Comparison of ENCODE assay signal across 21 mouse cellular contexts in genomic region chr5:132131948-132132347, GRCm38 (mm10).
DNase-seq lines count a peak whose midpoint lies in the region; ATAC-seq lines count a peak whose summit lies in the region.
"Had no signal": no experiment of that assay in that cellular context is flagged by ENCODE, and none has a peak within 500 bp of the region (broad histone marks: within the 10 kb centered on the region; RNA-seq: fewer than 3 reads in every experiment).

No protein-coding gene starts in this region.

- no peak overlapping the region for H3K27ac ChIP-seq in midbrain, embryonic 11.5 days (ENCODE audit: low read depth, low read length)
- H3K27ac ChIP-seq: embryonic facial prominence, embryonic 12.5 days; limb, embryonic 12.5 days; liver, embryonic 12.5 days; midbrain, embryonic 12.5 days; neural tube, embryonic 15.5 days; stomach, postnatal 0 days had no signal

- no peaks in the 10 kb centered on the region for H3K27me3 ChIP-seq in midbrain, embryonic 11.5 days (ENCODE audit: control insufficient read depth, insufficient read depth, low read length)
- H3K27me3 ChIP-seq: embryonic facial prominence, embryonic 12.5 days; limb, embryonic 12.5 days; liver, embryonic 12.5 days; midbrain, embryonic 12.5 days; neural tube, embryonic 15.5 days had no signal

- H3K4me2 ChIP-seq in midbrain, embryonic 11.5 days: no peak overlapping the region
- H3K4me2 ChIP-seq: embryonic facial prominence, embryonic 12.5 days; limb, embryonic 12.5 days; liver, embryonic 12.5 days; midbrain, embryonic 12.5 days; neural tube, embryonic 15.5 days had no signal

- H3K4me3 ChIP-seq in midbrain, embryonic 11.5 days (ENCODE audit: low read depth, low read length): no peak overlapping the region
- H3K4me3 ChIP-seq: embryonic facial prominence, embryonic 12.5 days; limb, embryonic 12.5 days; liver, embryonic 12.5 days; midbrain, embryonic 12.5 days; neural tube, embryonic 15.5 days had no signal

- no peak for ATAC-seq in midbrain, embryonic 11.5 days (ENCODE audit: low FRiP score)
- ATAC-seq: hindbrain, embryonic 16.5 days; intestine, embryonic 16.5 days; liver, embryonic 12.5 days had no signal

- no peaks in the 10 kb centered on the region for H3K36me3 ChIP-seq in midbrain, embryonic 11.5 days (ENCODE audit: control insufficient read depth, insufficient read depth, low read length)
- H3K36me3 ChIP-seq: embryonic facial prominence, embryonic 12.5 days; limb, embryonic 12.5 days; liver, embryonic 12.5 days; midbrain, embryonic 12.5 days; neural tube, embryonic 15.5 days had no signal

- H3K4me1 ChIP-seq in midbrain, embryonic 11.5 days (ENCODE audit: control insufficient read depth, insufficient read depth, low read length): no peaks in the 10 kb centered on the region
- H3K4me1 ChIP-seq: embryonic facial prominence, embryonic 12.5 days had no signal

- no peak overlapping the region for H3K9ac ChIP-seq in midbrain, embryonic 11.5 days (ENCODE audit: low read length)
- H3K9ac ChIP-seq: embryonic facial prominence, embryonic 12.5 days; limb, embryonic 12.5 days; liver, embryonic 12.5 days; midbrain, embryonic 12.5 days; neural tube, embryonic 15.5 days had no signal

- 93% methylated on average over 3 of the region's 3 CpGs for WGBS in midbrain, embryonic 11.5 days

- DNase-seq in left cerebral cortex, adult 11 months (ENCODE audit: low spot score): peak; percentile 62
- no peak for DNase-seq in left cerebral cortex, postnatal 4 days
- DNase-seq in frontal cortex, postnatal 25 days (ENCODE audit: low spot score in 2 of 2): peak; percentile 17 to 24
- peak; percentile 65 to 78 for DNase-seq in left cerebral cortex, postnatal 14 days (ENCODE audit: low spot score in 2 of 2)
- peak; percentile 49 to 70 for DNase-seq in right cerebral cortex, postnatal 36 days (ENCODE audit: low spot score in 2 of 2)
- DNase-seq in gastrocnemius, postnatal 14 days: no peak
- DNase-seq in kidney, postnatal 10 days: no peak
- no peak for DNase-seq in midbrain, embryonic 11.5 days (ENCODE audit: low spot score, missing footprints)
- DNase-seq: cerebellum, adult 18-20 months; cerebellum, postnatal 14 days; gastrocnemius, postnatal 36 days; lung, adult 18-20 months; lung, postnatal 14 days had no signal

- no peaks in the 10 kb centered on the region for H3K9me3 ChIP-seq in midbrain, embryonic 11.5 days (ENCODE audit: control insufficient read depth, low read length)
- H3K9me3 ChIP-seq: embryonic facial prominence, embryonic 12.5 days; limb, embryonic 12.5 days; liver, embryonic 12.5 days; midbrain, embryonic 12.5 days; neural tube, embryonic 15.5 days had no signal

- intact Hi-C loops in left cerebral cortex, postnatal 4 days (cut with DNase I): no loop called here
- intact Hi-C loops in left cerebral cortex, postnatal 14 days (cut with DNase I): no loop called here
- intact Hi-C loops in gastrocnemius, postnatal 14 days (cut with DNase I; ENCODE audit: low total_unique reads): no loop called here

Comparison
In these comparisons a context has a peak if more than half of its experiments do, and no peak if none do; other contexts are left out.
1. DNase-seq: peak in left cerebral cortex, adult 11 months (single experiment), frontal cortex, postnatal 25 days (2 of 2), left cerebral cortex, postnatal 14 days (2 of 2) and right cerebral cortex, postnatal 36 days (2 of 2); none in left cerebral cortex, postnatal 4 days (single experiment), gastrocnemius, postnatal 14 days (single experiment), kidney, postnatal 10 days (single experiment) and midbrain, embryonic 11.5 days (single experiment).